Mouse (Mus musculus) thymus, postnatal 4 days (tissue): ENCODE results near the gene Nr2f1.
"Not testable (repeated sequence)": the region's sequence is repeated elsewhere in the genome, so short reads cannot be mapped to it uniquely, and the experiment has no call there.

Experiments used
- DNase-seq: peaks from one replicate; pipeline ENCODE4 v3.0.0; 2021

Gene Nr2f1

GRCm38 (mm10) chr13:78199642-78200160 is at the start of gene Nr2f1:
Nr2f1 (minus strand) TSS chr13:78199757.
- no peak for DNase-seq

DNA sequence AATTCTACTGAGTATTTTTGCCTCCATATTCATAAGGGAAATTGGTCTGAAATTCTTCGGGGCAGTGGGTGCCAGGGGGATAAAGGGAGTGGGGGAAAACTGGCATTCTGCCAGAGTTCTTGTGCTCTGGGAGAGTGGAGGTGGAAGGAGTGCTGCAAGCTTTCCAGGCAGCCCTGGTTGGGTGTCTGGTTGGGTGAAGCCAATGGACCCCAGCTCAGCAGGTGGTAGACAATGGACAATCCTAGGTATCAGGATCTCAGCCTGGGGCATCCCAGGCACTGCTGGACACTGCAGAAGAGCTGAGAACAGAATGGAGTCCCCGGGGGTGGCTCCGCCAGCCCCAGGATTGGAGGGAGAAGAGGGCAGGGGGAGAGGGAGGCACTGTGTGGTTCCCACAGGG is 22.1 kb upstream of the Nr2f1 start:
- no peak for DNase-seq

DNA sequence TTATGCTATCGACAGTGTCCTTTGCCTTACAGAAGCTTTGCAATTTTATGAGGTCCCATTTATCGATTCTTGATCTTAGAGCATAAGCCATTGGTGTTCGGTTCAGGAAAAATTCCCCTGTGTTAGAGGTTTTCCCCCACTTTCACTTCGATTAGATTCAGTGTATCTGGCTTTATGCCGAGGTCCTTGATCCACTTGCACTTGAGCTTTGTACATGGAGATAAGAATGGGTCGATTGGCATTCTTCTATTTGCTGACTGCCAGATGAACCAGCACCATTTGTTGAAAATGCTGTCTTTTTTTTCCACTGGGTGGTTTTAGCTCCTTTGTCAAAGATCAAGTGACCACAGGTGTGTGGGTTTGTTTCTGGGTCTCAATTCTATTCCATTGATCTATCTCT is 20.7 kb upstream of the Nr2f1 start:
- not testable (repeated sequence) for DNase-seq

GRCm38 (mm10) chr13:78215223-78215622 is 15.7 kb upstream of the Nr2f1 start:
- DNase-seq: no peak

- no peak for DNase-seq
Observed at GRCm38 (mm10) chr13:78213155-78213554, 13.6 kb upstream of the Nr2f1 start.

DNA sequence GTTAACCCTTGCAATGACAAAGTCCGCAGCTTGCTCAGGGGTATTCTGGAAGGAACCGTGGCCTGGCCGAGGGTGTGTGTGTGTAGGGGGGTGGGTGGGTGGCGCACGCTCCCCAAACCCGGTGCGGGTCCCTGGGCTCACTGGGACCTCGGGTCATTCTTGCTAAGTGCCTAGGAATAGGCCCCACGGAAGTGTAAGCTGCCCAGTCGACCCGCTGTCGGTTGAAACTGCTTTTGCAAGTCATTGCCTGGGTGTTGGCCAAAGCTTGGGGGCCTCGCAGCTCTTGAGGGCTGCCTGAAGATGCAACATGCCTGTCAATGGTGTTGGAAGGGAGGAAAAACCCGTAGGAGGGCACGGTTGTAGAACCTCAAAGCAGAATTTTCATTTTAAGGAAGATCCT is 12.6 kb upstream of the Nr2f1 start:
- no peak for DNase-seq

GRCm38 (mm10) chr13:78211231-78212010 is 11.9 kb upstream of the Nr2f1 start:
- DNase-seq: no peak

DNA sequence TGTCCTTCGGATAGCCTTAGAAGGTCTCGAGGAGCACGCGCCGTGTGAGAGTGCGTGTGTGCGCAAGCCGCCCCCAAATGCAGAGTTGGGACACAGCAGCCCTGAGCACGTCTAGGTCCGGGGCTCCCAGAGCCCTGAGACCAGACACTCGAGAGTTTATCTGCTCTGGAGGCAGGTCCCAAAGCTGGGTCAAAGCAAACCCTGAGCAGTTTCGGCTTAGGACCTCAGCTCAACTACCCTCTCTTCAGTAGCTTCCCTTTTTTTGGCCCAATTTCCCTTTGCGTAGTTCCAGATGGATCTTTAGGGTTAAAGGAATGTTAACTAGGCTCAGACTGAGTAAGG is 11.2 kb upstream of the Nr2f1 start:
- DNase-seq: no peak

- no peak for DNase-seq
Observed at GRCm38 (mm10) chr13:78210029-78210747, 10.6 kb upstream of the Nr2f1 start.

- no peak for DNase-seq
Observed at GRCm38 (mm10) chr13:78209611-78210028, 10.1 kb upstream of the Nr2f1 start.

DNA sequence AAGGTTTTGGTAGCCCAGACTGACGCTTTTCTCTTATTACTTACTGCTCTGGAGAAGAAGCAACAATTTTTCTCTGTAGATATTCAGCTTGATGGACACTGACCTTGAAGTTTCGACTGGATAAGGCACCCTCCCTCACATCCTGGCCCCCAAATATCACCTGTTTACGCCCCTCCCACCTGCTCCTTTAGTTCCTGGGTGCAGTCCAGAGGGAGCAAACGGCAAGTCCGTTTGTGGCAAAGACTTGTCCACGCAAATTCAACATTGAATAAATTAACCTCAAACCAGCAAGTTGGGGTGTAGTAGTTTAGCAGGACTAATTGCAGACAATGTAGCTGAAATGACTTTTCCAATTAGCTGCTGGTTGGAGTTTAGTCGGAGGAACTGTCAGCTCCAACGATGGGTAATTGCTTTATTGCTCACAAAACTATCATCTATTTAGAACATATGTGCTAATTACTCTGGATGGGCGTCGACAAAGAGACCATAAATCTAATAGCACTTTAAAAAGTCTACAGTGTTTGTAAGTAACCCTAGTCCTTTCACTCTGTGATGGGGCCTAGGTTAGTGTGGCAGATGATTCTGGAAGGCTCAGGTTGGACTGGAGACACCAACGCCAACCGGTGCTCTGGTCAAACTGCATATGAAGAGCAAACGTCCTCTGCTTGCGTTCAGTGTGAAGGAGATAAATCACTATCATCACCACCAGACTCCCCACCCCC is 9.3 kb upstream of the Nr2f1 start:
- no peak for DNase-seq

- DNase-seq: no peak
Observed at GRCm38 (mm10) chr13:78207796-78208645, 8.5 kb upstream of the Nr2f1 start.

DNA sequence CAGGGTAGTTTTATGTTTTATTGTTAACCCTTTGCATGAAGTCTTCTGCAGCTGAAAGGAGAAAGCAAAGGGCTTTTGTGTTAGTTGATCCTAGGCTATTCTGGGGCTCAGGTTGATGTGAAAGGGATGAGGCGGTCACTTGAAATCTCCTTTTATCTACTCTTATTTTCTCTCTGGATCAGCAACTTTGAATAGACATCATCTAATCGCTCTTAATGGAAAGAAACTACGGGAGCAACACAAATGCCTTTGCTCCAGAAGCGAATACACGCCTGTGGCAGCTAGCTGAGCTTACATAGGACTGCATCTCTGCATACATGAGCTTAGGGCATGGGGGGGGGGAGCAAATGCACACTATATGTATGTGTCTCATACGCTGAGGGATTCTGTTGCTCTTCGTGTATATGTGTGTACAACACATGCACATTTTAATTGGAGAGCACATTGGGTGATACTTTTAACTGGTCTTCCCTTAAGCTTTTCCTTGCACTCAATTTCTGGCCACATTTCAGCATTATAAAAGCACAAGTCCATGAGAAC is 7.4 kb upstream of the Nr2f1 start:
- DNase-seq: no peak

GRCm38 (mm10) chr13:78205426-78205825 is 5.9 kb upstream of the Nr2f1 start:
- DNase-seq: no peak

DNA sequence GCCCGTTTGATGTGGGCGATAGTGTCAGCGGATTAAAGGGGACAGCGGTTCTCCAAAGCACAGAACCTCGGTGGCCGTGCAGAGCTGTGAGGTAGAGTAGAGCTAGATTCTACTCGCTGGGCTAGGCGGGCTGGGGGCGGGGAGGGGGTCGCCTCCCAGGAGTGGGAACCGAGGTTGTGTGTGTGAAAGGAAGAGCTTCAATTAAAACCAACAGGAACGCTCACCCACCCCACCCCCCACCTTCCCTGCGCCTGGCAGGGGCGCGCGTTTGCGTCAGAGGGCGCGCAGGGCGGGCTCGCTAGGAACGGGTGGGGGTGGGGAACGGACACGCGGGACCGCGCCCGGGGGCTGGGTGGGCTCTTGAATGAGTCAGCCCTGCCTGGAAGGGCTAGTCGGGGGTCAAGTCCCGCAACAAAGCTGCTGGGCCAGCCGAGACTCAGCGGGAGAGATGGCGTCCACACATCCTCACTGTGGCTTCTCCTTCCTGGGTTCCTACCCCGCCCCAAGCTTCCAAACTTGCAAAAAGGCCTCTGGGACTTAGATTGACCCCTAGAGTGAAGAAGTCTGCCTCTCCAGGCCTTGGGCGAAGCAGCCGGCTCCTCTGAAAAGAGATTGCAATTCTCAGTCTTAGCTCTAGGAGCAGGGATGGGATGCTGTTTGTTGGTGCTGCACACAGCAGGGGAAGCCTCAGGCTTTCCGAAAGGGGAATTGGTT is 3.9 kb upstream of the Nr2f1 start:
- DNase-seq: no peak

- peak; percentile 39 for DNase-seq
Observed at GRCm38 (mm10) chr13:78202574-78203347, 3.2 kb upstream of the Nr2f1 start.

- DNase-seq: no peak
Observed at GRCm38 (mm10) chr13:78201871-78202565, 2.5 kb upstream of the Nr2f1 start.

DNA sequence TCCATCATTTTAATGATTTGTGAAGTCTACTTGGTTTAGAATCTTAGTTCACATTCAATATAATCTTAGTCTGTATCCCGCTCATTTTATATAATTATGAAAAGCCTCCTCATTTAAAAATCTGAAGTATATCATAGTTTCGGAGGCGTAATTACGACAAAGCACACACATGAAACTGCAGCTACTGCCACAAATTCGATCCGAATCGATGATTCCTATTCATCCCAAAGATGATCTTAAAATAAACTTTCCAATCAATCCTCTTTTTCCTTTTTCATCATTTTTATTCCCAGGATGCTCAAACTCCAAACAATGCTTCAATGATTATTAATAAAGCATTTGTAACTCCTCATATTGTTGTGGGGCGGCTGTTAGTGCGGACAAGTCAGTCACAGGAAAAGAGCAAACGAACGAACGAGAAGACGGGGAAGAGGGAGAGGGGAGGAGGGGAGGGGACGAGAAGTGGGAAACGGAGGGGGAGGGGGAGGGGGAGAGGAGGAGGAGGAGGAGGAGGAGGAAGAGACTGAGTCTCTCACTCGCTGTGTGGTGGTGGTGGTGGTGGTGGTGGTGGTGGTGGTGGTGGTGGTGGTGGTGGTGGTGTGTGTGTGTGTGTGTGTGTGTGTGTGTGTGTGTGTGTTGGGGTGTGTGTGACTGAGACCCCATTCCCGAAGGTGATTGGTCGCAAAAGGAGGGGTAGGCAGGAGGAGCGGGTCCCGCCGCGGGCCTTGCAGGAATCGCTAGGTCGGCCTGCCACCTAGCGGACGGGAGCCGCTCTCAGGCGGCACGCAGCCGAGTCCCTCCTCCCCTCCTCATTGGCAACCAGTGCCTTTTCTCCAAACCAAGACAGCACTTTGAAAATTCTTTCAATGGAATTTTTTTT is 1.7 kb upstream of the Nr2f1 start:
- peak; percentile 74 for DNase-seq

- no peak for DNase-seq
Observed at GRCm38 (mm10) chr13:78200407-78200806, 850 bp upstream of the Nr2f1 start.
